Mouse (Mus musculus): Measurements from ENCODE around the gene Thbs4.

Thbs4 gene

GRCm38 (mm10) chr13:92760519-92760918 is 34.1 kb downstream of the Thbs4 start:
- no peak for DNase-seq (ENCODE audit: low spot score)

DNA sequence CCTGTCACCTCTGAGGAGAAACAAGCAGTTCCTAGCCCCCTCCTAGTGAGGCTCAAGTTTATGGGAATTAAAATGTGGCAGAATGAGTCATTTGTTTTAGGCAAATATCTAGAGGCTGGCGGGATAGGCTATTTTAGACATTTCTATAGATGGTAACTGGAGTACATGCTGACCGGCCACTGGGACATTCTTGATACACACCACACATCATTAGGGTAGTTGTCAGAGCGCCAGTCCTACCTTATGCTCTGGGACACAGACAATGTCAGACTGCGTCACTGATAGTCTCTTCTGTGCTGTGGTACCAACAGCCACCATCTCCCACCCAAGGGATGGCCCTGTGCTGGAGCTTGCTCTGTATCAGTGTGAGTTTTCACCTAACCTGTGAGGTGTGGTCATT is 35.5 kb downstream of the Thbs4 start:
- no peak for DNase-seq (ENCODE audit: low spot score)

DNA sequence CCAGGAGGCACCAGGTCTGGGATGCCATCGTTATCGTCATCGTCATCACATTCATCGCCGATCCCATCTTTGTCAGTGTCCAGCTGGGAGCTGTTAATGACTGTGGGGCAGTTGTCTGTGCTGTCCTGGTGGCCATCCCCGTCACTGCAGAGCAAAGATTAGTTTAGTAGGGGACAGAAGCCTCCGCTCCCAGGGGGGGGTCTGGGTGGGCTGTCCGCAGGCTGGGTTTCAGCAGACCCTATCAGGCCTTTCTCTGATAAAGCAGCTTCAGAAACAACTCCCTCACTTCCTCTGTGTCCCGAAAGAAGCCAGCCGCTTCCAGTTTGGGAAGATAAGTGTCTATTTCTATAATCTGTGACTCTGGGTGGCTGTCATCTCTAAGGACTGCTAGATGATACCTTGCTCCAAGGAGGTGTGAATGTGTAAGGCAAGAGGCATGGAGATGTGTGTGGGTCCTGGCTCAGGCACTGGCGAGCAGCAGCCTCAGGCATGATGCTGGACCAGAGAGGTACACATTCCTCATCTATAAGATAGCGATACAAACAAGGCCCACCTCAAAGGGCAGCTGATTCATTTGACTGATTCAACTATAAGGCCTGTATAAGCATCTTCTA is 36.5 kb downstream of the Thbs4 start:
- DNase-seq (ENCODE audit: low spot score), result no peak

- no peak for DNase-seq (ENCODE audit: low spot score)
These were observed 39.6 kb downstream of the Thbs4 start for GRCm38 (mm10) chr13:92755036-92755435.

- DNase-seq (ENCODE audit: low spot score), result no peak
These were observed 40.9 kb downstream of the Thbs4 start for GRCm38 (mm10) chr13:92753676-92754075.

GRCm38 (mm10) chr13:92751726-92752565 is 42.7 kb downstream of the Thbs4 start:
- peak; percentile 74 for DNase-seq (ENCODE audit: low spot score)

GRCm38 (mm10) chr13:92750976-92751518 is 43.6 kb downstream of the Thbs4 start:
- DNase-seq (ENCODE audit: low spot score), result peak; percentile 57

GRCm38 (mm10) chr13:92743337-92743736 is 51.3 kb downstream of the Thbs4 start:
- DNase-seq (ENCODE audit: low spot score), result no peak

- DNase-seq (ENCODE audit: low spot score), result no peak
These were observed 51.7 kb downstream of the Thbs4 start for GRCm38 (mm10) chr13:92742886-92743285.

- DNase-seq (ENCODE audit: low spot score), result no peak
These were observed 53.8 kb downstream of the Thbs4 start for GRCm38 (mm10) chr13:92740671-92741270.

GRCm38 (mm10) chr13:92739858-92740257 is 54.8 kb downstream of the Thbs4 start:
- DNase-seq (ENCODE audit: low spot score), result no peak

- no peak for DNase-seq (ENCODE audit: low spot score)
These were observed 55.8 kb downstream of the Thbs4 start for GRCm38 (mm10) chr13:92738821-92739220.

DNA sequence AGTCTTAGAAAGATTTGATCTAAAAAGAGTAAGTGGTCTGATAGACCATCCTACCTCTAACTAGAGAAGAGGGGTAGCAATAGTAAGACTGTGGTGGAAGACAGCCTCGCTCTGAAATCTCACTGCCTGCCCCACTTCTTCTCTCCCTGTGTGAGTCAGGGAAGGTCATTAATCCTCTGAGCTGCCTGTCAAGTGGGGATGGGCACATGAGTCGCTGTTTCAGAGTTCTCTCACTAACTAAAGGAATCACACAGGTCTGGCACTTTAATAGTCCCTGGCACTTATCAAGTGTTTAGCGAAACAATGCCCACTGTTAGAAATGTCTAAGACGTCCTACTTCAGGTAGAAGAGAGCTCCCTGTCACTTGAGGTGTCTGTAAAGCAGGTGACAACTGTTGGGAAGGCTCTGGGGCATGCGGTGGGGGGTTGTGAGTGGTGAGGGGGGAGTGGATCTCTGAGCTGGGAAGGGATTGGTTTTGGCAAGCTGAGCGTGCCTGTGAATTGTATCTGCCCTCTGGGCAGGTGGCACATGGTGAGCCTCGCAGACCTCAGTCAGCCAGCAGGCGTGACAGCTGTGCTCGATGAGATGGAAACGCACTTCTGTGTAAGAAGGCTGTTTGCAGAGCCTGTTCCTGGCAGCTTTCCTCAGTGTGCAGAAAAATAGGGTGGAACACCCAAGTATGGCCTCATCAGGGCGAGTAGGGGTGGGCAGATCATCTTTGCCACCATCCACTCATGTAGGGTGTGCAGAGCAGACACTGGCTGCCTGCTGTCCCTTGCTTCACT is 57.9 kb downstream of the Thbs4 start:
- DNase-seq (ENCODE audit: low spot score), result no peak

- no peak for DNase-seq (ENCODE audit: low spot score)
These were observed 58.9 kb downstream of the Thbs4 start for GRCm38 (mm10) chr13:92735693-92736092.

- DNase-seq (ENCODE audit: low spot score), result no peak
These were observed 60.9 kb downstream of the Thbs4 start for GRCm38 (mm10) chr13:92733741-92734140.

DNA sequence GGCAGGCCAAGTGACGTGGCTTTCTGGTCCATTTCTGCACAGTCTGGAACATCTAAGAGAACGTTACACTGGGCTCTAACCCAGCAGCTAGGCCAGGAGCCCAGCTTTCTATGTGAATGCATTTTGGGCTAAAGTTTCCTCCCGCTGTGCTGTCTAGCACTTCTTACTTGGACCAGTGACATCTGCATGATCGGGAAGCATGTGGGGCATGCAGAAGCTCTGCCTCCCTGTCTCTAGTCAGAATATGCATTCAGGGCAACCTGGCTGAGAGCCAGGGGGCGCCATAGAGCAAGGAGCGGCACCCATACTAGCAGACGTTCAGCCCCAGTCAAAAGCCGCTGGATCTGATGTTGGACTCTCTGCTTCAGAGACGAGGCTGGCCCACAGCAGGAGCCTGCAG is 61.4 kb downstream of the Thbs4 start:
- DNase-seq (ENCODE audit: low spot score), result peak; percentile 20

- no peak for DNase-seq (ENCODE audit: low spot score)
These were observed 61.8 kb downstream of the Thbs4 start for GRCm38 (mm10) chr13:92732836-92733235.

GRCm38 (mm10) chr13:92731811-92732210 is 62.8 kb downstream of the Thbs4 start:
- no peak for DNase-seq (ENCODE audit: low spot score)

- DNase-seq (ENCODE audit: low spot score), result no peak
These were observed 64.8 kb downstream of the Thbs4 start for GRCm38 (mm10) chr13:92729811-92730210.

- DNase-seq (ENCODE audit: low spot score), result no peak
These were observed 72.2 kb downstream of the Thbs4 start for GRCm38 (mm10) chr13:92722389-92722788.

DNA sequence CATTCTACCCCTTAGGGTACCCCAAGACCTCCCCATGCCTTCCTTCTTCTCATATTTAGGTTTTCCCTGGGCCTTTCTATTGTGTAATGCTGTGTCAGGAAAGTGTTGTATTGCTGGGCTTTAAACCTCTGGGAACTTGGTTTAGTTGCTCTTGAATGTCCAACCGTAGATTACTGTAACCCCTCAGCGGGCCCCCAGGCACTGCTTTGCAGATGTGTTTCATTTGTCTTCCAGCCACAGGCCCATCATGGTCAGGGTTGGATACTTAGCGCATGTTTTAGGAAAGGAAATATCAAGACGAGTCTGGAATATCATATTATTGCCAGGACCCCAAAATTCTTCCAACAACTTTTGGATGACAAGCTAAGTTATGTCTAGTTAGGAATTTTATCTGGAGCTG is 73.6 kb downstream of the Thbs4 start:
- DNase-seq (ENCODE audit: low spot score), result no peak
